Mouse (Mus musculus): ENCODE data around the gene Mesp1. TPM values are rescaled to one million over a fixed set of nuclear protein-coding genes. Genes with fewer than 3 reads are reported as not detected.

Gene Mesp1
- total RNA-seq, 2 experiments from 2014 or later, result not detected

DNA sequence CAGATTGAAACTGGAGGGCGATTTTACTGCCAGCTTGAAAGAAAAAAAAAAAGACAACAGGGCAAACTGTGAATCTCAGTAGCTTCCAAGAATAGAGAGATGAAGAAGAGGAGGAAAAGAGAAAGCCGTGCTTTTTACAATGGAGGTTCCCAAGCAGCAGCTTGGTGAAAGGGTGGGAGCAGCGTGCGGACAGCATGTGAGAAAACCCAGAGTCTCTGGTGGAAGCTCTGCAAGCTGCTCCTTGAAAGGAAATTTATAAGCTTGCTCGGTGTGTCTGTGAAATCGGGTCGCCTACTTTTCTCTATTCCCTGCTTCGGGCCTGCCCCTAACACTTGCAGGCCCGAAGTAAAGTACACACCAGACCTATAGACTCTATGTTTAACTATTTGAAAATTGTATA lies 49.5 kb downstream of the Mesp1 start:
- intact Hi-C loops (cut with DNase I; ENCODE audit: low total_unique reads), result no loop called here
- DNase-seq, result no peak

GRCm38 (mm10) chr7:79742659-79743536 lies 50.7 kb downstream of the Mesp1 start, which contains the start of the genes Pex11a and Wdr93:
Gene Pex11a, minus strand, starts transcription at chr7:79743131.
Gene Wdr93, plus strand, starts transcription at chr7:79743163.
- DNase-seq, result peak; percentile 66
- intact Hi-C loops (cut with DNase I; ENCODE audit: low total_unique reads), result no loop called here

DNA sequence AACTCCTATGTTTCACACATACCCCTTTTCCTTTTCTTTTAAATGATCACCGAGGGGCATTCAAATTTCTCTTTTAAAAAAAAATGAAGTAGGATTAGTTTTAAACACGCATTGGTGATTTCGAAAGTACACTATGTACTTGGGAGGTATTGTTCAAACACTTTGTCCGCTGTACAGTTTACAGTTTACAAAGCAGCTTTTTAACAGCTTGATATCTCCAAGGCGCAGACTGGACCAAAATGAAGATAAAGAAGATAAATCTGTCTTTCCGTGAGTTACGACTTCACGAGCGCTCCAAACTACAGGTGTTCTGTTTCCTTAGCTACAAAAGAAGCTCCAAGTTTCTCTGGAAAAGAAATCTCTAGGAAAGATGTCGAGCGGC lies 51.3 kb downstream of the Mesp1 start:
- intact Hi-C loops (cut with DNase I; ENCODE audit: low total_unique reads), result no loop called here

More for the DNA sequence above, 51.3 kb downstream of the Mesp1 start:
- no peak for DNase-seq

Other genes starting within 250 kb of the Mesp1 start
- not detected for gene Rhcg, start 176.1 kb downstream of the Mesp1 start, total RNA-seq (2021)
- gene Ticrr, start 133.6 kb downstream of the Mesp1 start, total RNA-seq (2021), result under 1 TPM; 0.55 to 0.62 TPM
- 1 to 10 TPM; 1.2 to 1.5 TPM for gene Kif7, start 78.1 kb downstream of the Mesp1 start, total RNA-seq (2021)
- gene Plin1, start 60.9 kb downstream of the Mesp1 start, total RNA-seq (2021), result 1 to 10 TPM in 1 of 2 experiments, under 1 TPM in 1; 0.49 to 4.4 TPM
- gene Pex11a, start 50.7 kb downstream of the Mesp1 start, total RNA-seq (2021), result 1 to 10 TPM; 4.9 to 5.4 TPM
- not detected for gene Wdr93, start 50.6 kb downstream of the Mesp1 start, total RNA-seq (2021)
- not detected for gene Mesp2, start 16.9 kb upstream of the Mesp1 start, total RNA-seq (2021)
- gene Anpep, start 67.3 kb upstream of the Mesp1 start, total RNA-seq (2021), result 10 to 100 TPM in 1 of 2 experiments, 1 to 10 TPM in 1; 9.8 to 14.8 TPM
- gene Ap3s2, start 126.9 kb upstream of the Mesp1 start, total RNA-seq (2021), result 10 to 100 TPM; 18.3 to 20.0 TPM
- gene Arpin, start 141.6 kb upstream of the Mesp1 start, total RNA-seq (2021), result 1 to 10 TPM; 4.9 to 6.1 TPM
- 10 to 100 TPM; 14.1 to 15.5 TPM for gene Zfp710, start 231.0 kb upstream of the Mesp1 start, total RNA-seq (2021)